Mouse (Mus musculus) spleen, adult 12 weeks (tissue): ENCODE data around the gene Usp6nl.

ENCODE experiments used
- DNase-seq: peaks from one replicate; pipeline ENCODE4 v3.0.0; 2022; ENCODE audit warnings: low spot score

Gene Usp6nl

GRCm38 (mm10) chr2:6376071-6376470 lies 53.6 kb downstream of the Usp6nl start:
- no peak for DNase-seq

- no peak for DNase-seq
Measured at GRCm38 (mm10) chr2:6376941-6377340, 54.5 kb downstream of the Usp6nl start.

GRCm38 (mm10) chr2:6378590-6379205 lies 56.2 kb downstream of the Usp6nl start:
- no peak for DNase-seq

GRCm38 (mm10) chr2:6379731-6380212 lies 57.3 kb downstream of the Usp6nl start:
- no peak for DNase-seq

- no peak for DNase-seq
Measured at GRCm38 (mm10) chr2:6380401-6380800, 57.9 kb downstream of the Usp6nl start.

- no peak for DNase-seq
Measured at GRCm38 (mm10) chr2:6384407-6385146, 62.1 kb downstream of the Usp6nl start.

GRCm38 (mm10) chr2:6389162-6389561 lies 66.7 kb downstream of the Usp6nl start:
- no peak for DNase-seq

- DNase-seq: no peak
Measured at GRCm38 (mm10) chr2:6391261-6391660, 68.8 kb downstream of the Usp6nl start.

GRCm38 (mm10) chr2:6391940-6392339 lies 69.5 kb downstream of the Usp6nl start:
- no peak for DNase-seq

- DNase-seq: no peak
Measured at GRCm38 (mm10) chr2:6395851-6396625, 73.6 kb downstream of the Usp6nl start.

- no peak for DNase-seq
Measured at GRCm38 (mm10) chr2:6396626-6397146, 74.2 kb downstream of the Usp6nl start.

GRCm38 (mm10) chr2:6397166-6397565 lies 74.7 kb downstream of the Usp6nl start:
- DNase-seq: no peak

GRCm38 (mm10) chr2:6398826-6399225 lies 76.4 kb downstream of the Usp6nl start:
- DNase-seq: no peak

- no peak for DNase-seq
Measured at GRCm38 (mm10) chr2:6401039-6401438, 78.6 kb downstream of the Usp6nl start.

GRCm38 (mm10) chr2:6403375-6403774 lies 80.9 kb downstream of the Usp6nl start:
- no peak for DNase-seq

- no peak for DNase-seq
Measured at GRCm38 (mm10) chr2:6403991-6404390, 81.5 kb downstream of the Usp6nl start.

- no peak for DNase-seq
Measured at GRCm38 (mm10) chr2:6404627-6405026, 82.2 kb downstream of the Usp6nl start.

GRCm38 (mm10) chr2:6405059-6406033 lies 82.9 kb downstream of the Usp6nl start:
- DNase-seq: peak; percentile 57

GRCm38 (mm10) chr2:6407711-6408110 lies 85.2 kb downstream of the Usp6nl start:
- no peak for DNase-seq

GRCm38 (mm10) chr2:6412645-6413044 lies 90.2 kb downstream of the Usp6nl start:
- no peak for DNase-seq

GRCm38 (mm10) chr2:6413723-6414122 lies 91.3 kb downstream of the Usp6nl start:
- no peak for DNase-seq
